Mouse (Mus musculus) lung, postnatal 0 days (tissue): ENCODE measurements around the gene Mypn. TPM values are rescaled to one million over a fixed set of nuclear protein-coding genes. Genes with fewer than 3 reads are reported as not detected.

Source experiments
- ATAC-seq: fragments of 200-750 bp; cut with Nextera tagmentation; 2 replicates; pipeline ENCODE4 v1.8.0; 2017; ENCODE audit warnings: moderate library complexity
- DNase-seq: peaks from one replicate; pipeline ENCODE4 v3.0.0-alpha.2; 2016; ENCODE audit warnings: low spot score
- H3K27ac ChIP-seq: fragments of 300-500 bp; sonication (generic); 2 replicates; pipeline ENCODE4 v1.5.1; 2014; ENCODE audit warnings: antibody characterized with exemption, mild to moderate bottlenecking, low read length, mixed read lengths
- H3K27me3 ChIP-seq: fragments of 300-500 bp; sonication (generic); replicated peaks from 2 replicates; pipeline ENCODE4 v1.6.1; 2014; ENCODE audit warnings: low read length, mixed read lengths; ENCODE audit not compliant: insufficient read depth
- H3K36me3 ChIP-seq: fragments of 300-500 bp; sonication (generic); 2 replicates; pipeline ENCODE4 v1.6.1; 2014; ENCODE audit warnings: low read length, mixed read lengths; ENCODE audit not compliant: insufficient read depth
- H3K4me1 ChIP-seq: fragments of 300-500 bp; sonication (generic); 2 replicates; pipeline ENCODE4 v1.6.1; 2014; ENCODE audit warnings: antibody characterized with exemption, low read depth, low read length, mixed read lengths; ENCODE audit not compliant: insufficient read depth
- H3K4me2 ChIP-seq: fragments of 300-500 bp; sonication (generic); replicated peaks from 2 replicates; pipeline ENCODE4 v1.6.1; 2014; ENCODE audit warnings: low read depth, mild to moderate bottlenecking, low read length, moderate library complexity, mixed read lengths
- H3K4me3 ChIP-seq: fragments of 300-500 bp; sonication (generic); 2 replicates; pipeline ENCODE4 v1.5.1; 2014; ENCODE audit warnings: low read depth, low read length
- H3K9ac ChIP-seq: fragments of 300-500 bp; sonication (generic); replicated peaks from 2 replicates; pipeline ENCODE4 v1.6.1; 2014; ENCODE audit warnings: low read depth, mild to moderate bottlenecking
- H3K9me3 ChIP-seq: fragments of 300-500 bp; sonication (generic); 2 replicates; pipeline ENCODE4 v1.6.1; 2016; ENCODE audit warnings: low read length, mixed read lengths
- CTCF ChIP-seq: IDR thresholded peaks from 2 replicates; pipeline ENCODE4 v1.5.1; 2016; ENCODE audit warnings: antibody characterized with exemption, mild to moderate bottlenecking
- EP300 ChIP-seq: IDR thresholded peaks from 2 replicates; pipeline ENCODE4 v1.6.1; 2016; ENCODE audit warnings: antibody characterized with exemption, mild to moderate bottlenecking, control low read depth
- WGBS: fragments of 180-500 bp; shearing (Covaris S2); extraction: QIAGEN DNeasy Blood & Tissue Kit; methylation state at CpG from one replicate; pipeline ENCODE4 v1.1.7; 2014; 5-methylcytosine and 5-hydroxymethylcytosine counted together
- polyA plus RNA-seq: library from polyadenylated mRNA; unstranded; fragments of >200 nt; fragmentation: Nextera tagmentation; extraction: Ambion mirVana; gene quantifications from 2 replicates; pipeline ENCODE4 v1.2.1, GENCODE M21; 2015

Mypn gene
- polyA plus RNA-seq, 1 experiment from 2014 or later: 0.16 TPM

DNA sequence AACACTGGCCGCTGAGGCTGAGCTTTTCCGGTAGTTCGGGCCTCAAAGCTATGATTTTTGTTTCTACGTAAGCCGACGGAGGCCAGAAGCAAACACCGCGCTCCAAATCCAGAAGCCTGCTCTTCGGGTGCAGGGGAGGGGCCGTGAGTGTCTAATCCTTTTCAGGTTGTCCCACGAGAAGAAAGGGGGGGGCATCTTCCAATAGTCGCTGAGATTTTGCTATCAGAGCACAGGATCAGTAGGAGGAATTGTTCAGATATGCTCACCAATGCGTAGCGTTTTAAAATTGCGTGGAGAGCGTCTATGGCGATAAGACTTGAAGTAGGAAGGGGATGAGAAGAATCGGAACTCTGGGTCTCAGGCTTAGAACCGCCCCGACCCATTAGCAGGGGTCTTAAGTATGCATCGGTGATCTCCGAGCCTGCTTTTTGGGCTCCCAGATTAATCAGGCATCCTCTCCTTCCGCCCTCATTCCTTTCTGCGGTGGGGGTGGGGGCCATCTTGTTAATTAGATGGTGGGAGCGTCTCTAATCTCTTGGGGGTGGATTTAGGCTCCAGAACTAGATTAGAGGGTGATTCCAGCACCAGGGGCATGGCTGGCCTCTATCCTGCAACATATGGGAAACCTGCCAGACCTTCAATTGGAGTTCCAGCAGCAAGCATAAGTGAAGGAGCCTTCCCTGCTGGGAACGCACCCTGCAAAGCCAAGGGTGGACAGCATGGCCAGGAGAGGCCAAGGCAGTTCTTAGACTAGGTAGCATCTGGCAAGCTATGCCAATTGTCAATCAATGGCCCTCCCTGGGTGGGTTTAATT lies 113.8 kb downstream of the Mypn start:
- TF ChIP-seq EP300 (no peak), CTCF (no peak)
- peak overlapping the region; percentile 29; the same call in 1 of the 2 replicates for H3K9ac ChIP-seq
- 8% methylated on average over 26 of the region's 26 CpGs for WGBS

GRCm38 (mm10) chr10:63089103-63089757 lies 114.5 kb downstream of the Mypn start:
- peak overlapping the region; percentile 56; the same call in 1 of the 2 replicates for H3K4me2 ChIP-seq
- WGBS: 46% methylated on average over 8 of the region's 8 CpGs
- H3K9me3 ChIP-seq: no peaks in the 10 kb centered on the region
- ATAC-seq (no peak), DNase-seq (no peak)
- H3K27me3 ChIP-seq: no peaks in the 10 kb centered on the region
- H3K27ac ChIP-seq: no peak overlapping the region
- no peak overlapping the region for H3K9ac ChIP-seq
- TF ChIP-seq CTCF (no peak), EP300 (no peak)
- H3K4me1 ChIP-seq: no peaks in the 10 kb centered on the region
- H3K4me3 ChIP-seq: peak overlapping the region; percentile 29; the same call in 1 of the 2 replicates
- H3K36me3 ChIP-seq: no peaks in the 10 kb centered on the region

More for the DNA sequence above, 113.8 kb downstream of the Mypn start:
- ATAC-seq: no peak
- Histone ChIP-seq H3K4me2 (peak overlapping the region; percentile 56), H3K27me3 (no peaks in the 10 kb centered on the region), H3K36me3 (no peaks in the 10 kb centered on the region), H3K4me1 (no peaks in the 10 kb centered on the region), H3K9me3 (no peaks in the 10 kb centered on the region), H3K4me3 (peak overlapping the region; percentile 29; the same call in 1 of the 2 replicates), H3K27ac (no peak overlapping the region)
- no peak for DNase-seq

- no peaks in the 10 kb centered on the region for H3K27me3 ChIP-seq
- DNase-seq (no peak), ATAC-seq (no peak)
- no peak overlapping the region for H3K4me2 ChIP-seq
- TF ChIP-seq CTCF (no peak), EP300 (no peak)
- no peaks in the 10 kb centered on the region for H3K4me1 ChIP-seq
- H3K9ac ChIP-seq: no peak overlapping the region
- H3K9me3 ChIP-seq: no peaks in the 10 kb centered on the region
- no peak overlapping the region for H3K4me3 ChIP-seq
- no peaks in the 10 kb centered on the region for H3K36me3 ChIP-seq
- 74% methylated on average over 10 of the region's 10 CpGs for WGBS
- no peak overlapping the region for H3K27ac ChIP-seq
These were observed 117.4 kb downstream of the Mypn start for GRCm38 (mm10) chr10:63086304-63086703.

DNA sequence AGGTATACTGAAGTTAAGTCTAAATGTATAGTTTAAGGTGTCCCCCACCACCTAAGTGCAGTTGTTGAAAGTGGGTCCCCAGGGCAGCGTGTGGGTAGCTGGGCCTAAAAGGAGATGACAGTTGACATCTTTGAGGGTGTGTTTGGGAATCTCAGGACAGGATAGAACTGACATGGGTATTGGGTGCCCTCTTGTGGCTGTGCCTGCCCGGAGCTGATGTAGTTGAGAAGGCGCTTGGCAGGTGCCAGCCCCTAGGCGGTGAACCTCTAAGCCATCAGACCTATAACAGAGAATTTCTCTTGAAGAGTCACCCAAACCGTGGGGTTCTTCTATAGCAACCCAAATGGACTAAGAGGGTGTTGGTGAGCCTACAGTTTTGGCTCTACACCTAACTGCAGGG lies 137.8 kb downstream of the Mypn start:
- 3% methylated on average over 5 of the region's 5 CpGs for WGBS
- ATAC-seq (peak; percentile 78), DNase-seq (peak; percentile 86)
- Histone ChIP-seq H3K4me2 (no peak overlapping the region), H3K4me3 (no peak overlapping the region), H3K4me1 (no peaks in the 10 kb centered on the region), H3K9me3 (no peaks in the 10 kb centered on the region), H3K27ac (no peak overlapping the region), H3K27me3 (no peaks in the 10 kb centered on the region), H3K36me3 (no peaks in the 10 kb centered on the region), H3K9ac (no peak overlapping the region)
- peak; percentile 95 for TF ChIP-seq CTCF
- TF ChIP-seq EP300: no peak

Other genes starting within 250 kb of the Mypn start
- 13.9 and 14.5 TPM in 2 replicates for gene Rufy2, start 223.7 kb downstream of the Mypn start, polyA plus RNA-seq
- gene Hnrnph3, start 179.7 kb downstream of the Mypn start, polyA plus RNA-seq: 38.8 and 44.6 TPM in 2 replicates
- 16.2 and 18.4 TPM in 2 replicates for gene Pbld2, start 179.6 kb downstream of the Mypn start, polyA plus RNA-seq
- 0.70 and 0.95 TPM in 2 replicates for gene Pbld1, start 143.8 kb downstream of the Mypn start, polyA plus RNA-seq
- gene Atoh7, start 104.3 kb downstream of the Mypn start, polyA plus RNA-seq: not detected in 2 replicates
- gene Herc4, start 39.9 kb upstream of the Mypn start, polyA plus RNA-seq: 23.8 and 28.3 TPM in 2 replicates
- 5.4 and 5.5 TPM in 2 replicates for gene Sirt1, start 177.8 kb upstream of the Mypn start, polyA plus RNA-seq
- gene Dnajc12, start 178.5 kb upstream of the Mypn start, polyA plus RNA-seq: 18.4 and 20.0 TPM in 2 replicates
- gene Gm7075, start 217.8 kb upstream of the Mypn start, polyA plus RNA-seq: not detected in 2 replicates
- 0.19 and 0.32 TPM in 2 replicates for gene Ctnna3, start 226.1 kb upstream of the Mypn start, polyA plus RNA-seq